Mouse (Mus musculus) lung, embryonic 15.5 days (tissue): ENCODE data around the gene Mrps18a. TPM values are rescaled to one million over a fixed set of nuclear protein-coding genes. Genes with fewer than 3 reads are reported as not detected.

Source experiments
- ATAC-seq: fragments of 200-750 bp; cut with Nextera tagmentation; 2 replicates; pipeline ENCODE4 v1.8.0; 2017; ENCODE audit warnings: moderate number of reproducible peaks, borderline replicate concordance; ENCODE audit not compliant: low FRiP score, low TSS enrichment; ENCODE audit errors: extremely low read depth
- H3K27ac ChIP-seq: fragments of 300-500 bp; sonication (generic); 2 replicates; pipeline ENCODE4 v1.5.1; 2015; ENCODE audit warnings: moderate library complexity, mild to moderate bottlenecking, inconsistent platforms
- H3K27me3 ChIP-seq: fragments of 300-500 bp; sonication (generic); 2 replicates; pipeline ENCODE4 v1.6.1; 2015; ENCODE audit warnings: inconsistent platforms
- H3K36me3 ChIP-seq: fragments of 300-500 bp; sonication (generic); 2 replicates; pipeline ENCODE4 v1.6.1; 2015; ENCODE audit warnings: inconsistent platforms
- H3K4me1 ChIP-seq: fragments of 300-500 bp; sonication (generic); 2 replicates; pipeline ENCODE4 v1.6.1; 2015; ENCODE audit warnings: inconsistent platforms
- H3K4me2 ChIP-seq: fragments of 300-500 bp; sonication (generic); 2 replicates; pipeline ENCODE4 v1.6.1; 2015; ENCODE audit warnings: inconsistent platforms, mild to moderate bottlenecking, moderate library complexity
- H3K4me3 ChIP-seq: fragments of 300-500 bp; sonication (generic); 2 replicates; pipeline ENCODE4 v1.5.1; 2015; ENCODE audit warnings: mild to moderate bottlenecking, inconsistent platforms
- H3K9ac ChIP-seq: fragments of 300-500 bp; sonication (generic); 2 replicates; pipeline ENCODE4 v1.6.1; 2015; ENCODE audit warnings: inconsistent platforms
- H3K9me3 ChIP-seq: fragments of 300-500 bp; sonication (generic); 2 replicates; pipeline ENCODE4 v1.6.1; 2016; ENCODE audit warnings: inconsistent platforms
- WGBS: fragments of 180-500 bp; shearing (Covaris S2); methylation state at CpG from one replicate; pipeline ENCODE4 v1.1.7; 2015; 5-methylcytosine and 5-hydroxymethylcytosine counted together
- polyA plus RNA-seq: library from polyadenylated mRNA; unstranded; fragments of >200 nt; fragmentation: Nextera tagmentation; extraction: Ambion mirVana; gene quantifications from 2 replicates; pipeline ENCODE4 v1.2.1, GENCODE M21; 2015

Mrps18a gene
- polyA plus RNA-seq, 1 experiment from 2014 or later = 143 TPM

DNA sequence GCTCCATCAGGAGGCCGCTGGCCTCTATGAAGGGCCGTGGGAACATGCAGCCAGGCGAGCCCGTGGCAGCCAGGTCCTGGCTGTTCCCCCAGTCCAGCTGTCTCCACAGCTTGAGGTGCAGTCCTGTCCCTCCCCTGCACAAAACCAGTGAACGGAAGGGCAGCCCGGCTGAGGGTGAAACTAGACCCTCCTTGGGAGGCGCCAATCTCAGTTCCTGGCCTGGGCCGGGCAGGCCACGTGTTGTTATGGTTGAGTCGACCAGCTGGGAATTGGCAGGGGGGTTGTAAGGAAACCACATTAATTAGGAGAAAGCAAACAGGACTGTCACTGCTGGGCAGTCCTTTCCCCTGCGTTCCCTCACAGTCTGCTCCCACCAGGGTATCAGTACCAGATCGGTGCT lies 6.3 kb upstream of the Mrps18a start:
- peak; percentile 84 for ATAC-seq
- Histone ChIP-seq H3K9me3 (no peaks in the 10 kb centered on the region), H3K4me1 (peaks cover 12% of the 10 kb centered on the region), H3K36me3 (no peaks in the 10 kb centered on the region), H3K27me3 (peaks cover 3% of the 10 kb centered on the region; the same call in 1 of the 2 replicates), H3K27ac (peak overlapping the region; percentile 66), H3K4me2 (peak overlapping the region; percentile 23), H3K4me3 (no peak overlapping the region), H3K9ac (0 out of 2 replicates have a peak overlapping the region, but pooled peaks have one; percentile 18)
- WGBS = 15% methylated on average over 12 of the region's 12 CpGs

DNA sequence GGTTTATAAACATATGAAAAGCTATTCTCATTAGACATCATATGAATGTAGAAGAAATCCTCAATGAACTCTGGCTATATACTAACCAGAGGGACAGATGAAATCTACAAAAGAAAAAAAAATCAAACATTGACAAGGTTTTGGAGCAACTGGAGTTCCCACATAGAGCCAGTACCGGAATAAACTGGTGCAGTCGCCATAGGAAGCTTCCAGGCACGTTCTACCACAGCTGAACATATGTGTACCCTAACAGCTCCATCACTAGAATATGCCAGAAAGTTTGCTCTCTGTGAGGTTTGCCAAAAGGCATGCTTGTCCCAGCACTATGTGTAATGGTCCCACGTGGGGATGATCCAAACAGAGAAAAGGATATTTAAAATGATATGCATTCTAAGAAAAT lies 2.5 kb upstream of the Mrps18a start:
- no peak overlapping the region for H3K27ac ChIP-seq
- no peaks in the 10 kb centered on the region for H3K36me3 ChIP-seq
- H3K4me3 ChIP-seq = no peak overlapping the region
- H3K27me3 ChIP-seq = peaks cover 4% of the 10 kb centered on the region; the same call in 1 of the 2 replicates
- no peak overlapping the region for H3K9ac ChIP-seq
- H3K9me3 ChIP-seq = no peaks in the 10 kb centered on the region
- H3K4me2 ChIP-seq = no peak overlapping the region
- 70% methylated on average over 4 of the region's 4 CpGs for WGBS
- H3K4me1 ChIP-seq = peaks cover 23% of the 10 kb centered on the region
- ATAC-seq = no peak

- Histone ChIP-seq H3K4me3 (no peak overlapping the region), H3K4me1 (peaks cover 65% of the 10 kb centered on the region), H3K27ac (peak overlapping the region; percentile 87), H3K4me2 (0 out of 2 replicates have a peak overlapping the region, but pooled peaks have one; percentile 0), H3K9ac (no peak overlapping the region), H3K27me3 (no peaks in the 10 kb centered on the region), H3K9me3 (no peaks in the 10 kb centered on the region), H3K36me3 (peaks cover 24% of the 10 kb centered on the region)
- WGBS = 16% methylated on average over 2 of the region's 2 CpGs
- ATAC-seq = no peak
These were observed 4.7 kb downstream of the Mrps18a start for GRCm38 (mm10) chr17:46115489-46115888.

GRCm38 (mm10) chr17:46116138-46116537 lies 5.4 kb downstream of the Mrps18a start:
- WGBS = 45% methylated on average over 11 of the region's 11 CpGs
- Histone ChIP-seq H3K27ac (peak overlapping the region; percentile 87), H3K4me3 (no peak overlapping the region), H3K9ac (no peak overlapping the region), H3K36me3 (peaks cover 25% of the 10 kb centered on the region), H3K9me3 (no peaks in the 10 kb centered on the region), H3K27me3 (no peaks in the 10 kb centered on the region), H3K4me1 (peaks cover 65% of the 10 kb centered on the region), H3K4me2 (0 out of 2 replicates have a peak overlapping the region, but pooled peaks have one; percentile 0)
- 0 out of 2 replicates have a peak, but pooled peaks have one; percentile 44 for ATAC-seq

GRCm38 (mm10) chr17:46116881-46117280 lies 6.1 kb downstream of the Mrps18a start:
- WGBS = 63% methylated on average over 3 of the region's 3 CpGs
- ATAC-seq = no peak
- peak overlapping the region; percentile 87 for H3K27ac ChIP-seq

DNA sequence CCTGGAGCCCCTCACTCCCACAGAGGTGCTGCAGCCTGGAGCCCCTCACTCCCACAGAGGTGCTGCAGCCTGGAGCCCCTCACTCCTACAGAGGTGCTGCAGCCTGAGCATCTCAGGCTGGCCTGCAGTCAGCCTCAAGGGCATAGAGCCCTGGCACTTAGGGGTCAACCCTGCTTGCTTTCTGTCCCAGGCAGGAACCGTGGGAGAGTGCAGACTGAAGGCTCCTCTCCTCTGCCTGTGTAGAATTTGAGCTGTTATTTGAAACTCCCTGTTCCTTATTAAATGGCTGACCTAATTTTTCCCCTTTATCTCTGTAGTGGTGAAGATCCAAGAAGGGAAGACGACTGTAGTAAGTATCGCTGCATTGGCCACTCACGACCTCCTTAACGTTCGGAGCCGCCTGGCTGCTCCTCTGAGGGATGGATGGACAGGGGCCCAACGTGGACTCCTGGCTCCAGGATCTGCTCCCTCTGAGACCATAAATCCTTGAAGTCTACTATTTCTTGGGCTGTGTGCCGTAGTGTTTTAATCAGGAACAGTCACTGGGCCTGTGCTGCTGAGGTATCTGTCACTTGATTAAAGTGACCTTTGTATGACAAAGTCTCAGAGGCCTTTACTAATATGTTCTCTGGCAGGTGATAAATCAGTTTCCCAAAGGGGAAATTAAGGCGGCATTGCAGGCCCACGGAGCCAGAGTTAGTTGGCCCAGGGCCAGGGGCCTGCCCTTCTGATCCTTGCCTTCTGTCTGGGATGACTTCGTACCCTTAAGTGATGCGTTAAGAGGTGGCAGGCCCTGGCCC lies 7.0 kb downstream of the Mrps18a start:
- Histone ChIP-seq H3K4me1 (peaks cover 53% of the 10 kb centered on the region), H3K36me3 (peaks cover 31% of the 10 kb centered on the region), H3K9ac (no peak overlapping the region), H3K4me3 (no peak overlapping the region), H3K9me3 (no peaks in the 10 kb centered on the region), H3K4me2 (no peak overlapping the region), H3K27ac (peak overlapping the region; percentile 87), H3K27me3 (no peaks in the 10 kb centered on the region)
- 0 out of 2 replicates have a peak, but pooled peaks have one; percentile 12 for ATAC-seq
- WGBS = 46% methylated on average over 13 of the region's 13 CpGs

More at GRCm38 (mm10) chr17:46116881-46117280, 6.1 kb downstream of the Mrps18a start:
- peaks cover 25% of the 10 kb centered on the region for H3K36me3 ChIP-seq
- H3K4me2 ChIP-seq = no peak overlapping the region
- H3K4me1 ChIP-seq = peaks cover 60% of the 10 kb centered on the region
- no peaks in the 10 kb centered on the region for H3K27me3 ChIP-seq
- H3K4me3 ChIP-seq = no peak overlapping the region
- H3K9ac ChIP-seq = no peak overlapping the region
- H3K9me3 ChIP-seq = no peaks in the 10 kb centered on the region

- Histone ChIP-seq H3K4me1 (peaks cover 52% of the 10 kb centered on the region), H3K9me3 (no peaks in the 10 kb centered on the region), H3K36me3 (peaks cover 36% of the 10 kb centered on the region), H3K27me3 (no peaks in the 10 kb centered on the region), H3K4me2 (no peak overlapping the region), H3K9ac (no peak overlapping the region), H3K4me3 (no peak overlapping the region), H3K27ac (peak overlapping the region; percentile 87)
- WGBS = 42% methylated on average over 4 of the region's 4 CpGs
- no peak for ATAC-seq
These were observed 7.7 kb downstream of the Mrps18a start for GRCm38 (mm10) chr17:46118423-46118850.

GRCm38 (mm10) chr17:46119641-46120040 lies 8.9 kb downstream of the Mrps18a start:
- H3K27ac ChIP-seq = no peak overlapping the region
- peaks cover 41% of the 10 kb centered on the region for H3K4me1 ChIP-seq
- no peak overlapping the region for H3K9ac ChIP-seq
- ATAC-seq = no peak
- no peak overlapping the region for H3K4me3 ChIP-seq
- no peaks in the 10 kb centered on the region for H3K27me3 ChIP-seq
- WGBS = 82% methylated on average over 10 of the region's 10 CpGs
- H3K4me2 ChIP-seq = no peak overlapping the region
- no peaks in the 10 kb centered on the region for H3K9me3 ChIP-seq
- H3K36me3 ChIP-seq = peaks cover 48% of the 10 kb centered on the region

DNA sequence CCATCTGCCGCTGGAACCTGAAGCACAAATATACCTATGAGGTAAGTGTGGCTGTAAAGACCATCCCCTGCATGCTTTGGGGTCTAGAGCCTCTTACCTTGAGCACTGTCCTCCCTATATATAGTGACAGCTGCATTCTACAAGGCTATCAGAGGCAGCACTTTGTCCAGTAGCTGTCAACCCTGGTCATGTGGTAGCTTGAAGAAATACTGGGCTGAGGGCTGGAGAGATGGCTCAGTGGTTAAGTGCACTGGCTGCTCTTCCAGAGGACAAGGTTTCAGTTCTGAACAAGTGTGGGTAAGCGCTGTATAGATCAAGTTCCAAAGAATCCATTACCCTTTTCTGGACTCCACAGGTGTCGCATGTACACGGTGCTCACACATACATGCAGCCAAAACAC lies 12.0 kb downstream of the Mrps18a start:
- no peak overlapping the region for H3K9ac ChIP-seq
- WGBS = 94% methylated on average over 4 of the region's 4 CpGs
- ATAC-seq = no peak
- H3K4me2 ChIP-seq = no peak overlapping the region
- no peak overlapping the region for H3K27ac ChIP-seq
- H3K9me3 ChIP-seq = no peaks in the 10 kb centered on the region
- H3K4me3 ChIP-seq = no peak overlapping the region
- H3K4me1 ChIP-seq = peaks cover 34% of the 10 kb centered on the region
- H3K36me3 ChIP-seq = peaks cover 68% of the 10 kb centered on the region
- H3K27me3 ChIP-seq = no peaks in the 10 kb centered on the region

DNA sequence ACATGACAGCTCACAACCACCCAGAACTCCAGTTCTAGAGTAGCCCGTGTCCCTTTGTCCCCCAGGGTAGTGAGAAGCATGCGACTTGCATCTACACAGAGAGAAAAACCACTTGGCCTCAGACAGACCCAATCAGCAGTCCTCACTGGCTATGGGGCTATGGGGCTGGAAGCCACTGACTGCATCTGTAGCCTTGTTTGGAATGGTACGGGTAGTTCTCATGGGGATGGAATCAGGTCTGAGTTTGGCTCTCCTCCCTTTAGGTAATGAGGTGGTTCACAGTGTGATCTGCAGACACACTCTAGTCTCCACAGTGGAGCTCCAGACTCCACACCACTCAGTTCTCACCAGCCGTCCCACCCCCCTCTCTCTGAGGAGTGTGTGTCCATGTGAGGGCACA lies 12.5 kb downstream of the Mrps18a start:
- Histone ChIP-seq H3K4me1 (peaks cover 34% of the 10 kb centered on the region), H3K9me3 (no peaks in the 10 kb centered on the region), H3K27me3 (no peaks in the 10 kb centered on the region), H3K27ac (no peak overlapping the region), H3K9ac (no peak overlapping the region), H3K36me3 (peaks cover 69% of the 10 kb centered on the region), H3K4me2 (no peak overlapping the region), H3K4me3 (no peak overlapping the region)
- 90% methylated on average over 4 of the region's 4 CpGs for WGBS
- no peak for ATAC-seq

DNA sequence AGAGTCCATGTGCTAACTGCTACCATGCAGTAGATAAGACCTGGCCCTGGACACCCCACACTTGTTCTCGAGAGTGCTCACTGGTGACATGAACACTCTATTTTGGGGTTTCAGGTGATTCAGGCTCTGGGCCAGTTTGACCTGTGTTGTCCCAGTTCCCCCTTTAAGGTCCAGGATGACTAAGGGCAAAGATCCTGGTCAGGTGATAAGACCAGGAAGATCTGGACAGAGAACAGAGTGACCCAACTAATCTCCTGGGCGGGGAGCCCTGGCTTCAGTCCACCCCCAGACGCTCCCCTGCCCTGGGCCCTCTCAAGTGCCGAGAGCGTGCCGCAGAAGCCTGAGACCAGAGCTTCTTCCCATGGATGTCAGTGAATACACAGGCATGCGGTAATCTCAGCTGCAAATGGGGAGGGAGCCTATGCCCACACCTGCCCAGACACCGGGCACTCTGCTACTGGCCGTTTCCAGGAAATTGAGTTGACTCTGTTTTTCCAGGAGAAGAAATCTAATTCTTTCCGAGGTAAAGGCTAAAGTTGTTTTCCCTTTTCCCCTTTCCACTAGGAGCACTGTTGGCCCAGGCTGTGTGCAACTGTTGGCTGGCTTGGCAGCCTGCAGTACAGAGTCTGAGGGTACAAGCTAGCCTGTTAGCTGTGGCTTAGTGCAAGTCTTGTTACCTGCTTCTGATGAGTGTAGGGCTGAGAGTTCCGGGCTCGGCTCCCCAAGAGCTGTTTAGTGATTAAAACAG lies 13.3 kb downstream of the Mrps18a start:
- no peak overlapping the region for H3K27ac ChIP-seq

GRCm38 (mm10) chr17:46126608-46127007 lies 15.8 kb downstream of the Mrps18a start:
- WGBS = 32% methylated on average over 6 of the region's 6 CpGs
- Histone ChIP-seq H3K4me2 (no peak overlapping the region), H3K9me3 (no peaks in the 10 kb centered on the region), H3K36me3 (peaks cover 60% of the 10 kb centered on the region), H3K4me3 (no peak overlapping the region), H3K4me1 (peaks cover 37% of the 10 kb centered on the region), H3K27ac (peak overlapping the region; percentile 71), H3K27me3 (no peaks in the 10 kb centered on the region), H3K9ac (no peak overlapping the region)
- ATAC-seq = peak; percentile 78

More for the DNA sequence above, 13.3 kb downstream of the Mrps18a start:
- Histone ChIP-seq H3K9ac (no peak overlapping the region), H3K9me3 (no peaks in the 10 kb centered on the region), H3K4me2 (no peak overlapping the region), H3K4me1 (peaks cover 30% of the 10 kb centered on the region), H3K4me3 (no peak overlapping the region), H3K36me3 (peaks cover 69% of the 10 kb centered on the region), H3K27me3 (no peaks in the 10 kb centered on the region)
- no peak for ATAC-seq
- 81% methylated on average over 12 of the region's 12 CpGs for WGBS
